Mouse (Mus musculus): ENCODE data around the gene Chn1. TPM values are rescaled to one million over a fixed set of nuclear protein-coding genes. Genes with fewer than 3 reads are reported as not detected.

Gene Chn1
- polyA plus RNA-seq, 1 experiment from 2014 or later: 24.2 TPM

- no peak overlapping the region for H3K27ac ChIP-seq (ENCODE audit: low read length)
- 66% methylated on average over 6 of the region's 6 CpGs for WGBS
- ATAC-seq (ENCODE audit: insufficient number of reproducible peaks, insufficient read depth, low FRiP score, low read depth): no peak
Observed at GRCm38 (mm10) chr2:73611798-73612197, 163.3 kb downstream of the Chn1 start.

GRCm38 (mm10) chr2:73609724-73610210 is 165.4 kb downstream of the Chn1 start:
- no peak overlapping the region for H3K4me2 ChIP-seq (replicated peaks; ENCODE audit: low read depth, low read length)
- 87% methylated on average over 3 of the region's 3 CpGs for WGBS
- ATAC-seq (ENCODE audit: insufficient number of reproducible peaks, insufficient read depth, low FRiP score, low read depth): no peak
- no peaks in the 10 kb centered on the region for H3K9me3 ChIP-seq (ENCODE audit: control insufficient read depth, low read depth, low read length)
- no peaks in the 10 kb centered on the region for H3K36me3 ChIP-seq (ENCODE audit: control insufficient read depth, insufficient read depth, low read length)
- H3K9ac ChIP-seq (replicated peaks; ENCODE audit: low read depth, low read length): no peak overlapping the region
- H3K4me1 ChIP-seq (ENCODE audit: control insufficient read depth, insufficient read depth, low read length): peaks cover 3% of the 10 kb centered on the region; the same call in 1 of the 2 replicates
- no peak overlapping the region for H3K4me3 ChIP-seq (ENCODE audit: low read depth, low read length)
- no peaks in the 10 kb centered on the region for H3K27me3 ChIP-seq (ENCODE audit: control insufficient read depth, insufficient read depth, low read length)
- no peak overlapping the region for H3K27ac ChIP-seq (ENCODE audit: low read length)

More at GRCm38 (mm10) chr2:73611798-73612197, 163.3 kb downstream of the Chn1 start:
- Histone ChIP-seq H3K9ac (replicated peaks; ENCODE audit: low read depth, low read length) (no peak overlapping the region), H3K36me3 (ENCODE audit: control insufficient read depth, insufficient read depth, low read length) (no peaks in the 10 kb centered on the region), H3K4me1 (ENCODE audit: control insufficient read depth, insufficient read depth, low read length) (peaks cover 3% of the 10 kb centered on the region; the same call in 1 of the 2 replicates), H3K27me3 (ENCODE audit: control insufficient read depth, insufficient read depth, low read length) (no peaks in the 10 kb centered on the region), H3K4me3 (ENCODE audit: low read depth, low read length) (no peak overlapping the region), H3K4me2 (replicated peaks; ENCODE audit: low read depth, low read length) (no peak overlapping the region), H3K9me3 (ENCODE audit: control insufficient read depth, low read depth, low read length) (no peaks in the 10 kb centered on the region)

GRCm38 (mm10) chr2:73609067-73609723 is 166.0 kb downstream of the Chn1 start:
- ATAC-seq (ENCODE audit: insufficient number of reproducible peaks, insufficient read depth, low FRiP score, low read depth): peak; percentile 73; the same call in 1 of the 2 replicates
- Histone ChIP-seq H3K4me2 (replicated peaks; ENCODE audit: low read depth, low read length) (no peak overlapping the region), H3K27ac (ENCODE audit: low read length) (no peak overlapping the region), H3K36me3 (ENCODE audit: control insufficient read depth, insufficient read depth, low read length) (no peaks in the 10 kb centered on the region), H3K9ac (replicated peaks; ENCODE audit: low read depth, low read length) (no peak overlapping the region), H3K27me3 (ENCODE audit: control insufficient read depth, insufficient read depth, low read length) (no peaks in the 10 kb centered on the region), H3K4me1 (ENCODE audit: control insufficient read depth, insufficient read depth, low read length) (peaks cover 3% of the 10 kb centered on the region; the same call in 1 of the 2 replicates), H3K9me3 (ENCODE audit: control insufficient read depth, low read depth, low read length) (no peaks in the 10 kb centered on the region), H3K4me3 (ENCODE audit: low read depth, low read length) (no peak overlapping the region)
- whole genome bisulfite sequencing: 67% methylated on average over 5 of the region's 5 CpGs

- H3K9me3 ChIP-seq (ENCODE audit: control insufficient read depth, low read depth, low read length): no peaks in the 10 kb centered on the region
- H3K27me3 ChIP-seq (ENCODE audit: control insufficient read depth, insufficient read depth, low read length): no peaks in the 10 kb centered on the region
- no peak overlapping the region for H3K9ac ChIP-seq (replicated peaks; ENCODE audit: low read depth, low read length)
- no peak overlapping the region for H3K27ac ChIP-seq (ENCODE audit: low read length)
- no peak overlapping the region for H3K4me2 ChIP-seq (replicated peaks; ENCODE audit: low read depth, low read length)
- 74% methylated on average over 6 of the region's 6 CpGs for WGBS
- no peak overlapping the region for H3K4me3 ChIP-seq (ENCODE audit: low read depth, low read length)
- peaks cover 3% of the 10 kb centered on the region; the same call in 1 of the 2 replicates for H3K4me1 ChIP-seq (ENCODE audit: control insufficient read depth, insufficient read depth, low read length)
- ATAC-seq (ENCODE audit: insufficient number of reproducible peaks, insufficient read depth, low FRiP score, low read depth): no peak
- H3K36me3 ChIP-seq (ENCODE audit: control insufficient read depth, insufficient read depth, low read length): no peaks in the 10 kb centered on the region
Observed at GRCm38 (mm10) chr2:73608391-73608790, 166.8 kb downstream of the Chn1 start.

GRCm38 (mm10) chr2:73607609-73608008 is 167.5 kb downstream of the Chn1 start:
- Histone ChIP-seq H3K27ac (ENCODE audit: low read length) (no peak overlapping the region), H3K27me3 (ENCODE audit: control insufficient read depth, insufficient read depth, low read length) (no peaks in the 10 kb centered on the region), H3K9ac (replicated peaks; ENCODE audit: low read depth, low read length) (no peak overlapping the region), H3K36me3 (ENCODE audit: control insufficient read depth, insufficient read depth, low read length) (no peaks in the 10 kb centered on the region), H3K9me3 (ENCODE audit: control insufficient read depth, low read depth, low read length) (no peaks in the 10 kb centered on the region), H3K4me2 (replicated peaks; ENCODE audit: low read depth, low read length) (no peak overlapping the region), H3K4me1 (ENCODE audit: control insufficient read depth, insufficient read depth, low read length) (peaks cover 3% of the 10 kb centered on the region; the same call in 1 of the 2 replicates), H3K4me3 (ENCODE audit: low read depth, low read length) (no peak overlapping the region)
- ATAC-seq (ENCODE audit: insufficient number of reproducible peaks, insufficient read depth, low FRiP score, low read depth): no peak
- WGBS: 24% methylated on average over 4 of the region's 4 CpGs

GRCm38 (mm10) chr2:73607146-73607545 is 168.0 kb downstream of the Chn1 start:
- 60% methylated on average over 2 of the region's 2 CpGs for WGBS
- no peak for ATAC-seq (ENCODE audit: insufficient number of reproducible peaks, insufficient read depth, low FRiP score, low read depth)

GRCm38 (mm10) chr2:73606616-73607015 is 168.5 kb downstream of the Chn1 start:
- Histone ChIP-seq H3K4me2 (replicated peaks; ENCODE audit: low read depth, low read length) (no peak overlapping the region), H3K9me3 (ENCODE audit: control insufficient read depth, low read depth, low read length) (no peaks in the 10 kb centered on the region), H3K27me3 (ENCODE audit: control insufficient read depth, insufficient read depth, low read length) (no peaks in the 10 kb centered on the region), H3K4me1 (ENCODE audit: control insufficient read depth, insufficient read depth, low read length) (peaks cover 3% of the 10 kb centered on the region; the same call in 1 of the 2 replicates), H3K36me3 (ENCODE audit: control insufficient read depth, insufficient read depth, low read length) (no peaks in the 10 kb centered on the region), H3K4me3 (ENCODE audit: low read depth, low read length) (no peak overlapping the region), H3K27ac (ENCODE audit: low read length) (no peak overlapping the region), H3K9ac (replicated peaks; ENCODE audit: low read depth, low read length) (no peak overlapping the region)
- ATAC-seq (ENCODE audit: insufficient number of reproducible peaks, insufficient read depth, low FRiP score, low read depth): no peak
- WGBS: 92% methylated on average over 6 of the region's 6 CpGs

More at GRCm38 (mm10) chr2:73607146-73607545, 168.0 kb downstream of the Chn1 start:
- Histone ChIP-seq H3K9me3 (ENCODE audit: control insufficient read depth, low read depth, low read length) (no peaks in the 10 kb centered on the region), H3K9ac (replicated peaks; ENCODE audit: low read depth, low read length) (no peak overlapping the region; the same call in 1 of the 2 replicates), H3K4me2 (replicated peaks; ENCODE audit: low read depth, low read length) (no peak overlapping the region), H3K27ac (ENCODE audit: low read length) (no peak overlapping the region), H3K36me3 (ENCODE audit: control insufficient read depth, insufficient read depth, low read length) (no peaks in the 10 kb centered on the region), H3K27me3 (ENCODE audit: control insufficient read depth, insufficient read depth, low read length) (no peaks in the 10 kb centered on the region), H3K4me1 (ENCODE audit: control insufficient read depth, insufficient read depth, low read length) (peaks cover 3% of the 10 kb centered on the region; the same call in 1 of the 2 replicates), H3K4me3 (ENCODE audit: low read depth, low read length) (no peak overlapping the region)

- 74% methylated on average over 8 of the region's 8 CpGs for WGBS
- no peaks in the 10 kb centered on the region for H3K27me3 ChIP-seq (ENCODE audit: control insufficient read depth, insufficient read depth, low read length)
- no peak overlapping the region for H3K4me3 ChIP-seq (ENCODE audit: low read depth, low read length)
- H3K9me3 ChIP-seq (ENCODE audit: control insufficient read depth, low read depth, low read length): no peaks in the 10 kb centered on the region
- ATAC-seq (ENCODE audit: insufficient number of reproducible peaks, insufficient read depth, low FRiP score, low read depth): no peak
- no peak overlapping the region for H3K9ac ChIP-seq (replicated peaks; ENCODE audit: low read depth, low read length)
- no peak overlapping the region for H3K27ac ChIP-seq (ENCODE audit: low read length)
- peaks cover 3% of the 10 kb centered on the region; the same call in 1 of the 2 replicates for H3K4me1 ChIP-seq (ENCODE audit: control insufficient read depth, insufficient read depth, low read length)
- no peaks in the 10 kb centered on the region for H3K36me3 ChIP-seq (ENCODE audit: control insufficient read depth, insufficient read depth, low read length)
- no peak overlapping the region for H3K4me2 ChIP-seq (replicated peaks; ENCODE audit: low read depth, low read length)
Observed at GRCm38 (mm10) chr2:73605077-73605476, 170.1 kb downstream of the Chn1 start.

Measured in stomach, embryonic 14.5 days (tissue).